8 mouse cellular contexts compared by ENCODE assay signal in genomic region chr10:95779801-95780385, GRCm38 (mm10).
DNase-seq lines count a peak whose midpoint lies in the region; ATAC-seq lines count a peak whose summit lies in the region.

No protein-coding gene starts in this region.

- H3K27ac ChIP-seq in hindbrain, embryonic 12.5 days: no peak overlapping the region
- H3K27ac ChIP-seq in limb, embryonic 10.5 days: no peak overlapping the region

- H3K9ac ChIP-seq in hindbrain, embryonic 12.5 days: no peak overlapping the region

- no peaks in the 10 kb centered on the region for H3K9me3 ChIP-seq in hindbrain, embryonic 12.5 days (replicated peaks)
- no peaks in the 10 kb centered on the region for H3K9me3 ChIP-seq in limb, embryonic 10.5 days (replicated peaks)

- no peaks in the 10 kb centered on the region for H3K27me3 ChIP-seq in hindbrain, embryonic 12.5 days
- H3K27me3 ChIP-seq in limb, embryonic 10.5 days (ENCODE audit: low read depth, poor library complexity, severe bottlenecking): no peaks in the 10 kb centered on the region

- H3K4me1 ChIP-seq in hindbrain, embryonic 12.5 days: no peaks in the 10 kb centered on the region
- peaks cover 31% of the 10 kb centered on the region for H3K4me1 ChIP-seq in limb, embryonic 10.5 days

- no peak overlapping the region for H3K4me3 ChIP-seq in hindbrain, embryonic 12.5 days
- no peak overlapping the region for H3K4me3 ChIP-seq in limb, embryonic 10.5 days

- DNase-seq in kidney, adult 11 months: peak; percentile 44
- DNase-seq in kidney, adult 8-10 months: no peak
- DNase-seq in heart, adult 9 months (ENCODE audit: low spot score in 2 of 2): peak; percentile 39 to 43
- DNase-seq in kidney, postnatal 10 days: peak; percentile 60
- DNase-seq in limb, embryonic 10.5 days (ENCODE audit: low spot score): no peak
- DNase-seq in cerebellum, adult 8-10 months: no peak

- no peak overlapping the region for H3K4me2 ChIP-seq in hindbrain, embryonic 12.5 days (replicated peaks)

- no peaks in the 10 kb centered on the region for H3K36me3 ChIP-seq in hindbrain, embryonic 12.5 days
- no peaks in the 10 kb centered on the region for H3K36me3 ChIP-seq in limb, embryonic 10.5 days

- peak; percentile 82 for ATAC-seq in megakaryocyte, adult 5-6 weeks (ENCODE audit: poor library complexity, severe bottlenecking)
- no peak for ATAC-seq in hindbrain, embryonic 12.5 days (ENCODE audit: low FRiP score)

- 92% methylated on average over 13 of the region's 13 CpGs for WGBS in hindbrain, embryonic 12.5 days
- 90% methylated on average over 13 of the region's 13 CpGs for WGBS in limb, embryonic 10.5 days

Comparison
In these comparisons a context has a peak if more than half of its experiments do, and no peak if none do; other contexts are left out.
1. DNase-seq: peak in kidney, adult 11 months (single experiment), heart, adult 9 months (2 of 2) and kidney, postnatal 10 days (single experiment); none in kidney, adult 8-10 months (0 of 2), limb, embryonic 10.5 days (single experiment) and cerebellum, adult 8-10 months (single experiment).